Mouse (Mus musculus): ENCODE results near the gene Nup214. TPM values are rescaled to one million over a fixed set of nuclear protein-coding genes. Genes with fewer than 3 reads are reported as not detected.

Nup214 gene
- total RNA-seq, 2 experiments from 2014 or later: 63.9 to 65.9 TPM

GRCm38 (mm10) chr2:32052418-32052817, 78.2 kb downstream of the Nup214 start:
- DNase-seq (ENCODE audit: extremely low spot score in 1 of 2, low spot score in 2 of 2): no peak
- no peak overlapping the region for H3K27ac ChIP-seq
- intact Hi-C loops (cut with DNase I): no loop called here
- no peak overlapping the region for H3K4me3 ChIP-seq
- TF ChIP-seq CTCF (IDR thresholded peaks at IDR 0.05): no peak

DNA sequence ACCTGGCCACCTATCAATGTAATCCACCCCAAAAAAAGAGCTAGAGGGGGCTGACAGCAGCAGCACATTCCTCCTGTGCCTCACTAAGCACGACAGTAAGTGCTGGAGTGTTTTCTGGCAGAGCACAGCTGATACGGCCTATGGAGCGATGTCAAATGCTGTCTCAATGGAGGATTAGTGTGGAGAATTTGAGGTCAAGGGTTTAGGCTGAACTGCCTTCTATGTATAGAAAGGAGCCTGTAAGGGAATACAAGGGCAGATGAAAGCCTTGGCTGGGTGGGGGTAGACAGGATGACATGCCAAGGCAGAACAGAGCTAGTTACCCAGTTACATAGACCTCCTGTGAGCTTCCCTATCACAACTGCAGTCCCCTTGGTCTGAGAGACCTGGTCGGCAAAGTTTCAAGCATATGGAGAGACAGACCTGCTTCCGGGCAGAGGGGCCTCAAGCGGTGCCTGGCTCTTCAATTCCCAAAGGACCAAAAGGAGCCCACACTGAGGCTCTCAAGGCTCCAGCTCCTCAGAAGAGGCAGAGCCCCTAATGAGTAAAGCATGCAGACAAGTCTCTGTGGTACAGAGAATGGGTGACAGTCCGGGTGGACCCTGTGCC, 81.2 kb downstream of the Nup214 start:
- intact Hi-C loops (cut with DNase I): no loop called here
- no peak for DNase-seq (ENCODE audit: extremely low spot score in 1 of 2, low spot score in 2 of 2)
- H3K4me3 ChIP-seq: no peak overlapping the region
- H3K27ac ChIP-seq: no peak overlapping the region
- no peak for TF ChIP-seq CTCF (IDR thresholded peaks at IDR 0.05)

DNA sequence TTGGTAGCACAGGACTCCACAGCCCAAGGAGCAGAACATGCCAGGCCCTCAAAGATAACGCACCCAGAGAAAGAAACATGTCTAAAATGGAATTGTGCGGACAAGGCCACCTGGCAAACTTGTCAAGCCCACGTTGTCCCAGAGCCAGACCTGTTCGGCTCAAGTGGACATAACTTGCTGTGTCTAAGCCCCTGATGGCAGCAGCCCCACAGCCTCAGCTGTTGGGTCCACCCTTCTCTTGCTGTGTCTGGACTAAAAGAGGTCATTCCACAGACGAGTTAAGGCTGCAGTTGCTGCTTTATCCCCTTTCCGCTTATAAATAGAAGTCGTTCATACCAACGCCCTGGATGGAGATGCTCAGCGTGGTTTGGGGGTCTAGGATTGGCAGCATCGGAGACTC, 82.3 kb downstream of the Nup214 start:
- no peak for DNase-seq (ENCODE audit: extremely low spot score in 1 of 2, low spot score in 2 of 2)
- no peak overlapping the region for H3K4me3 ChIP-seq
- H3K27ac ChIP-seq: no peak overlapping the region
- TF ChIP-seq CTCF (IDR thresholded peaks at IDR 0.05): no peak
- intact Hi-C loops (cut with DNase I): no loop called here

- no peak for DNase-seq (ENCODE audit: extremely low spot score in 1 of 2, low spot score in 2 of 2)
- H3K27ac ChIP-seq: no peak overlapping the region
- TF ChIP-seq CTCF (IDR thresholded peaks at IDR 0.05): no peak
- intact Hi-C loops (cut with DNase I): no loop called here
- H3K4me3 ChIP-seq: no peak overlapping the region
Observed at GRCm38 (mm10) chr2:32057360-32057759, 83.1 kb downstream of the Nup214 start.

DNA sequence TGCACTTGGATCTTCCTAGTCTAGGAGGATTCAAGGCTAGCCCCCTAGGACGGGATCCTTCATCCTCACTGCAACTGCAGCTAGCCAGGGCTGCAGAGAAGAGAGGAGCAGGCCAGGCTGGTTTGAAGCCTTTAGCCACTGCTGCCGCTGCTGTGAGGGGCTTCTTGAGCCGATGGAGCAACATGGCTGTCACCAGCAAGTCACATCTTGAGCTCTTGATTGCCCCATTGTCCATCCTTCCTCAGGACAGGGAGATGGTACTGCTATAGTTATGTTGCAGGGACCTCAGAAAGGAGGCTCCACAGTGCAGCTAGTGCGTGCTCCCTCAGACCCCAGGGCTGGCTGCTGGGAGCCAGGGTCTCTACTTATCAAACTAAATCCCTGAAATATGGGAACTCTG, 83.6 kb downstream of the Nup214 start:
- TF ChIP-seq CTCF (IDR thresholded peaks at IDR 0.05): no peak
- Histone ChIP-seq H3K4me3 (no peak overlapping the region), H3K27ac (no peak overlapping the region)
- no peak for DNase-seq (ENCODE audit: extremely low spot score in 1 of 2, low spot score in 2 of 2)
- intact Hi-C loops (cut with DNase I): no loop called here

- intact Hi-C loops (cut with DNase I): no loop called here
Observed at GRCm38 (mm10) chr2:32058241-32058640, 84.0 kb downstream of the Nup214 start.

GRCm38 (mm10) chr2:32058716-32059115, 84.5 kb downstream of the Nup214 start:
- intact Hi-C loops (cut with DNase I): no loop called here
- TF ChIP-seq CTCF (IDR thresholded peaks at IDR 0.05): no peak
- no peak overlapping the region for H3K27ac ChIP-seq
- no peak for DNase-seq (ENCODE audit: extremely low spot score in 1 of 2, low spot score in 2 of 2)
- no peak overlapping the region for H3K4me3 ChIP-seq

More at GRCm38 (mm10) chr2:32058241-32058640, 84.0 kb downstream of the Nup214 start:
- no peak for DNase-seq (ENCODE audit: extremely low spot score in 1 of 2, low spot score in 2 of 2)
- no peak for TF ChIP-seq CTCF (IDR thresholded peaks at IDR 0.05)
- Histone ChIP-seq H3K27ac (no peak overlapping the region), H3K4me3 (no peak overlapping the region)

DNA sequence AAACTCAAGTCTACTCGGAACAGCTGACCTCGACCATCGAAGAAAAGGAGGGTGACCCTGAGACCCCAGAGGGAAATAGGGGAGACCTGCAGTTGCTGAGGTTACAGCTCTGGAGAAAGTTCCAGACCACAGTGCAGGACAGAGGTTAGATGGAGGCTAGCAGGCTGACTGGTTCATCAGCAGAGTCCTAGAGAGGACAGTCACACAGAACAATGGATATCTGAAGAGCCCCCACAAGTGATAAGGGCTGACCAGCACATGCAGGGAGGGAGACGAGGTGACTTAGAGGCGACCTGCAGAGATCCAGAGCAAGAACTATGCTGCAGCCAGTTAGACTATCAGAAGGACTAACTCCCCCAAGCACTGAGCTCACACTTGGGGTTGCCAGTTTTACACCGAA, 85.4 kb downstream of the Nup214 start:
- intact Hi-C loops (cut with DNase I): no loop called here
- DNase-seq (ENCODE audit: extremely low spot score in 1 of 2, low spot score in 2 of 2): no peak
- Histone ChIP-seq H3K4me3 (no peak overlapping the region), H3K27ac (no peak overlapping the region)
- TF ChIP-seq CTCF (IDR thresholded peaks at IDR 0.05): no peak

- no peak for DNase-seq (ENCODE audit: extremely low spot score in 1 of 2, low spot score in 2 of 2)
- intact Hi-C loops (cut with DNase I): no loop called here
- no peak overlapping the region for H3K4me3 ChIP-seq
- H3K27ac ChIP-seq: no peak overlapping the region
- TF ChIP-seq CTCF (IDR thresholded peaks at IDR 0.05): no peak
Observed at GRCm38 (mm10) chr2:32060228-32060805, 86.1 kb downstream of the Nup214 start.

- Histone ChIP-seq H3K27ac (no peak overlapping the region), H3K4me3 (no peak overlapping the region)
- no peak for DNase-seq (ENCODE audit: extremely low spot score in 1 of 2, low spot score in 2 of 2)
- TF ChIP-seq CTCF (IDR thresholded peaks at IDR 0.05): no peak
- intact Hi-C loops (cut with DNase I): no loop called here
Observed at GRCm38 (mm10) chr2:32061189-32061588, 87.0 kb downstream of the Nup214 start.

DNA sequence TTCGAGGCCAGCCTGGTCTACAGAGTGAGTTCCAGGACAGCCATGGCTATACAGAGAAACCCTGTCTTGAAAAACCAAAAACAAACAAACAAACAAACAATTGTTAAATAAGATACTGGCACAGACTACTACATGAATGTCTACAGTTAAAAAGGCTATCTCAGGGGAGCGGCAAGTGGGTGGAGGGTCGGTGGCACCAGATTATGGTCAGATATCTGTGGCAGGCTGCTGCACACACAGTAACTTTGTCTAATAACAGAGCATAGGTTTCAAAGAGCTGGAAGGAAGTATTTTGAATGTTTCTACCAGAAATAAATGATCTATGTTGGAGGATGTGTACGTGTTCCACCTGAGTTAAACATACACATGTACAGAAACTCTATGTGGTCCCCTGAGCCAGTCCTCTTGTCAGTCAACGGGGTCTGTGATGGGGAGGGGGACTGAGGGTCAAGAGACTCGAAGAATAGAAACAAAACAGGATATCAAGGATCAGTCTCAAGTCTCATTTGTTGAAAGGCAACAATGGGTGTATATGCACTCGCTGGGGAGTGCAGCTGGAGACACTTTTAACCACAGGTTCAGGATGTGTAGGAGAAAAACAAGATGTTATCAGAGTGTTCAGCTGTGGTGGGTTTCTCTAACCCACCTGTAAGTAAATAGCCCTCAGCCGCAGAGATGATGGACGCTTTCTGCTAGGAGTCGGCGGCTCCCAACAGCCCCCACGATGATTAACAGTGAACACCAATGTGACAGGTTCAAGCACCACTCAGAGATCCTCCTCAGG, 87.7 kb downstream of the Nup214 start:
- Histone ChIP-seq H3K27ac (no peak overlapping the region), H3K4me3 (no peak overlapping the region)
- no peak for DNase-seq (ENCODE audit: extremely low spot score in 1 of 2, low spot score in 2 of 2)
- TF ChIP-seq CTCF (IDR thresholded peaks at IDR 0.05): no peak
- intact Hi-C loops (cut with DNase I): no loop called here

- no peak for TF ChIP-seq CTCF (IDR thresholded peaks at IDR 0.05)
Observed at GRCm38 (mm10) chr2:32062626-32063410, 88.6 kb downstream of the Nup214 start.

More at GRCm38 (mm10) chr2:32062626-32063410, 88.6 kb downstream of the Nup214 start:
- DNase-seq (ENCODE audit: extremely low spot score in 1 of 2, low spot score in 2 of 2): no peak
- H3K4me3 ChIP-seq: no peak overlapping the region
- intact Hi-C loops (cut with DNase I): no loop called here
- H3K27ac ChIP-seq: no peak overlapping the region

Measured in left cerebral cortex, adult 2 months (tissue).